Mouse (Mus musculus): ENCODE results near the gene Il1rl1. TPM values are rescaled to one million over a fixed set of nuclear protein-coding genes. Genes with fewer than 3 reads are reported as not detected.

The Il1rl1 gene
- polyA plus RNA-seq, 1 experiment from 2014 or later, result 0.11 TPM

DNA sequence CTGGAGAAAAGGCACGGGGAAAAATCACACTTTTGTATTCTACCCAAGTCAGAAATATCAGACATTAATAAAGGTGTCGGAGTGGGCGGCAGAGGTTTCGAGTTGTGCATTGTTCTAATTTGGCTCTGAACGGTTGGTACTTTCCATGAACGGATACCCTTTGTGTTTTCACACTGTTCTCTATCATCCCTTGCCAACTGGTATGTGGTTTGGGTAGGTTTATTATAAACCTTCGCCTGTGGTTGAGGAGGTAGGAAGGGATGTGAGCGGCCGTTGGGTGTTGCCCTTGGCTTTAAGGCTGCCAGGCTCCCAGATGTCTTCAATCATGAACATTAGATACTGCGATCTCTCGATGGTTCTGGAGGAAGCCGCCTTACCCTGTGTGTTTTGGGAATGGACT lies 40.5 kb downstream of the Il1rl1 start:
- Histone ChIP-seq H3K4me1 (replicated peaks; ENCODE audit: control insufficient read depth, insufficient read depth, low read length) (no peaks in the 10 kb centered on the region), H3K4me3 (replicated peaks; ENCODE audit: low read length) (no peak overlapping the region), H3K9me3 (ENCODE audit: control insufficient read depth, low read length) (no peaks in the 10 kb centered on the region), H3K36me3 (replicated peaks; ENCODE audit: control insufficient read depth, insufficient read depth) (no peaks in the 10 kb centered on the region), H3K4me2 (replicated peaks) (no peak overlapping the region), H3K27ac (no peak overlapping the region), H3K9ac (no peak overlapping the region), H3K27me3 (ENCODE audit: control insufficient read depth, insufficient read depth, low read length) (no peaks in the 10 kb centered on the region)
- DNase-seq (ENCODE audit: low spot score), result no peak
- 92% methylated on average over 12 of the region's 12 CpGs for WGBS
- no peak for ATAC-seq (ENCODE audit: low FRiP score)

DNA sequence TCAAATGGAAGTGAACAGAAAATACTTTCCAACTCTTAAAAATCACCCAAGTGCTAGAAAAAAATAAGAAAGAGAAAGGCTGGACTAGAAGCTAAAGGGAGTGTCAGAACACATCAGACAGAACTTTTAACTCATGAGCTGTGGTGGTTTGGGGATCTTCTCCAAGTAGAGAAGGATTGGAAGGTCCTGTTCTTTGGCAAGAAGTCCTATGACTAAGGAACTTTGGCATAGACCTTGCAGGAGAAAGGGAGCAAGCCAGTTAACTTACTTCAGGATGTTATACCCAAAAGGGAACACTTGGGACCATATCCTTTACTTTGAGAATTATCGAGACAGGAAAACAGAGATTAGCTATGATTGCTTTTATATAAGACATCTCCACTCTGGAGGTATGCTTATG lies 43.0 kb downstream of the Il1rl1 start:
- H3K4me3 ChIP-seq (replicated peaks; ENCODE audit: low read length), result no peak overlapping the region
- no peaks in the 10 kb centered on the region for H3K9me3 ChIP-seq (ENCODE audit: control insufficient read depth, low read length)
- 89% methylated on average over 1 of the region's 1 CpGs for WGBS
- H3K9ac ChIP-seq, result no peak overlapping the region
- H3K27me3 ChIP-seq (ENCODE audit: control insufficient read depth, insufficient read depth, low read length), result no peaks in the 10 kb centered on the region
- no peaks in the 10 kb centered on the region for H3K4me1 ChIP-seq (replicated peaks; ENCODE audit: control insufficient read depth, insufficient read depth, low read length)
- no peak overlapping the region for H3K4me2 ChIP-seq (replicated peaks)
- no peak overlapping the region for H3K27ac ChIP-seq
- H3K36me3 ChIP-seq (replicated peaks; ENCODE audit: control insufficient read depth, insufficient read depth), result no peaks in the 10 kb centered on the region
- ATAC-seq (ENCODE audit: low FRiP score) (no peak), DNase-seq (ENCODE audit: low spot score) (no peak)

GRCm38 (mm10) chr1:40473640-40474039 lies 44.3 kb downstream of the Il1rl1 start:
- H3K36me3 ChIP-seq (replicated peaks; ENCODE audit: control insufficient read depth, insufficient read depth), result no peaks in the 10 kb centered on the region
- H3K4me3 ChIP-seq (replicated peaks; ENCODE audit: low read length), result no peak overlapping the region
- H3K4me1 ChIP-seq (replicated peaks; ENCODE audit: control insufficient read depth, insufficient read depth, low read length), result no peaks in the 10 kb centered on the region
- DNase-seq (ENCODE audit: low spot score) (no peak), ATAC-seq (ENCODE audit: low FRiP score) (no peak)
- no peaks in the 10 kb centered on the region for H3K27me3 ChIP-seq (ENCODE audit: control insufficient read depth, insufficient read depth, low read length)
- no peaks in the 10 kb centered on the region for H3K9me3 ChIP-seq (ENCODE audit: control insufficient read depth, low read length)
- H3K4me2 ChIP-seq (replicated peaks), result no peak overlapping the region
- no peak overlapping the region for H3K9ac ChIP-seq
- 88% methylated on average over 4 of the region's 4 CpGs for WGBS
- H3K27ac ChIP-seq, result no peak overlapping the region

- H3K4me1 ChIP-seq (replicated peaks; ENCODE audit: control insufficient read depth, insufficient read depth, low read length), result no peaks in the 10 kb centered on the region
- H3K27me3 ChIP-seq (ENCODE audit: control insufficient read depth, insufficient read depth, low read length), result no peaks in the 10 kb centered on the region
- H3K36me3 ChIP-seq (replicated peaks; ENCODE audit: control insufficient read depth, insufficient read depth), result no peaks in the 10 kb centered on the region
- no peak for ATAC-seq (ENCODE audit: low FRiP score)
- H3K4me2 ChIP-seq (replicated peaks), result no peak overlapping the region
- WGBS, result 93% methylated on average over 5 of the region's 5 CpGs
- H3K9ac ChIP-seq, result no peak overlapping the region
- no peaks in the 10 kb centered on the region for H3K9me3 ChIP-seq (ENCODE audit: control insufficient read depth, low read length)
- no peak overlapping the region for H3K4me3 ChIP-seq (replicated peaks; ENCODE audit: low read length)
- H3K27ac ChIP-seq, result no peak overlapping the region
- no peak for DNase-seq (ENCODE audit: low spot score)
Measured at GRCm38 (mm10) chr1:40474336-40474735, 45.0 kb downstream of the Il1rl1 start.

- H3K9me3 ChIP-seq (ENCODE audit: control insufficient read depth, low read length), result no peaks in the 10 kb centered on the region
- H3K4me3 ChIP-seq (replicated peaks; ENCODE audit: low read length), result no peak overlapping the region
- no peak overlapping the region for H3K4me2 ChIP-seq (replicated peaks)
- no peaks in the 10 kb centered on the region for H3K36me3 ChIP-seq (replicated peaks; ENCODE audit: control insufficient read depth, insufficient read depth)
- WGBS, result 73% methylated on average over 3 of the region's 3 CpGs
- DNase-seq (ENCODE audit: low spot score) (no peak), ATAC-seq (ENCODE audit: low FRiP score) (no peak)
- H3K4me1 ChIP-seq (replicated peaks; ENCODE audit: control insufficient read depth, insufficient read depth, low read length), result no peaks in the 10 kb centered on the region
- no peak overlapping the region for H3K9ac ChIP-seq
- no peaks in the 10 kb centered on the region for H3K27me3 ChIP-seq (ENCODE audit: control insufficient read depth, insufficient read depth, low read length)
- H3K27ac ChIP-seq, result no peak overlapping the region
Measured at GRCm38 (mm10) chr1:40475697-40476096, 46.3 kb downstream of the Il1rl1 start.

- DNase-seq (ENCODE audit: low spot score) (no peak), ATAC-seq (ENCODE audit: low FRiP score) (no peak)
- Histone ChIP-seq H3K4me1 (replicated peaks; ENCODE audit: control insufficient read depth, insufficient read depth, low read length) (no peaks in the 10 kb centered on the region), H3K9ac (no peak overlapping the region), H3K9me3 (ENCODE audit: control insufficient read depth, low read length) (no peaks in the 10 kb centered on the region), H3K27ac (no peak overlapping the region), H3K4me2 (replicated peaks) (no peak overlapping the region), H3K4me3 (replicated peaks; ENCODE audit: low read length) (no peak overlapping the region), H3K27me3 (ENCODE audit: control insufficient read depth, insufficient read depth, low read length) (no peaks in the 10 kb centered on the region), H3K36me3 (replicated peaks; ENCODE audit: control insufficient read depth, insufficient read depth) (no peaks in the 10 kb centered on the region)
- 71% methylated on average over 4 of the region's 4 CpGs for WGBS
Measured at GRCm38 (mm10) chr1:40476756-40477155, 47.4 kb downstream of the Il1rl1 start.

DNA sequence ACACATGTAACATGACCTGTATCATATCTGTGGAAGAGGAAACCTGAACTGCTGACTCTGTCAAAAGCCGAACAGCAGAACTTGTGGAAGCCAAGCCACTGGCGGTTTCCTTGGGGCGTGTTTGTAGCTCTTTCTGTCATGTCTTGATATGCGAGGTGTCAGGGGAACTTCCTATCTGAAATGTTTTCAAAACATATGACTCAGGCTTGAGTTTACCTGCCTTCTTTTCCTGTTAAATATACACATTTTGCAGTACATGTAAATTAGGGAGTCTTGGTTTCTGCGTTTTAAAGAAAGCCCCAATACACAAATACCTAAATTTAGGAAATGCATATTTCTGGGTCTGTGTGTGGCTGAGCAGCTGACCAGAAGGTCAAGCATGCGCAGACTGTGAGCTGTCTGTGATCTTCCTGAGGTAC lies 50.1 kb downstream of the Il1rl1 start:
- DNase-seq (ENCODE audit: low spot score) (no peak), ATAC-seq (ENCODE audit: low FRiP score) (no peak)
- 87% methylated on average over 6 of the region's 6 CpGs for WGBS
- no peak overlapping the region for H3K4me2 ChIP-seq (replicated peaks)
- no peaks in the 10 kb centered on the region for H3K9me3 ChIP-seq (ENCODE audit: control insufficient read depth, low read length)
- no peak overlapping the region for H3K27ac ChIP-seq
- no peaks in the 10 kb centered on the region for H3K4me1 ChIP-seq (replicated peaks; ENCODE audit: control insufficient read depth, insufficient read depth, low read length)
- H3K36me3 ChIP-seq (replicated peaks; ENCODE audit: control insufficient read depth, insufficient read depth), result no peaks in the 10 kb centered on the region
- H3K27me3 ChIP-seq (ENCODE audit: control insufficient read depth, insufficient read depth, low read length), result no peaks in the 10 kb centered on the region
- no peak overlapping the region for H3K4me3 ChIP-seq (replicated peaks; ENCODE audit: low read length)
- H3K9ac ChIP-seq, result no peak overlapping the region

- WGBS, result 92% methylated on average over 4 of the region's 4 CpGs
Measured at GRCm38 (mm10) chr1:40494594-40494993, 65.2 kb downstream of the Il1rl1 start.

GRCm38 (mm10) chr1:40499708-40500107 lies 70.3 kb downstream of the Il1rl1 start:
- ATAC-seq (ENCODE audit: low FRiP score), result no peak

More at GRCm38 (mm10) chr1:40494594-40494993, 65.2 kb downstream of the Il1rl1 start:
- Histone ChIP-seq H3K9ac (no peak overlapping the region), H3K4me2 (replicated peaks) (no peak overlapping the region), H3K4me1 (replicated peaks; ENCODE audit: control insufficient read depth, insufficient read depth, low read length) (no peaks in the 10 kb centered on the region), H3K27me3 (ENCODE audit: control insufficient read depth, insufficient read depth, low read length) (no peaks in the 10 kb centered on the region), H3K36me3 (replicated peaks; ENCODE audit: control insufficient read depth, insufficient read depth) (no peaks in the 10 kb centered on the region), H3K27ac (no peak overlapping the region), H3K4me3 (replicated peaks; ENCODE audit: low read length) (no peak overlapping the region), H3K9me3 (ENCODE audit: control insufficient read depth, low read length) (no peaks in the 10 kb centered on the region)
- DNase-seq (ENCODE audit: low spot score), result no peak
- no peak for ATAC-seq (ENCODE audit: low FRiP score)

GRCm38 (mm10) chr1:40501126-40501525 lies 71.8 kb downstream of the Il1rl1 start:
- Histone ChIP-seq H3K9ac (no peak overlapping the region), H3K4me1 (replicated peaks; ENCODE audit: control insufficient read depth, insufficient read depth, low read length) (no peaks in the 10 kb centered on the region), H3K9me3 (ENCODE audit: control insufficient read depth, low read length) (no peaks in the 10 kb centered on the region), H3K27me3 (ENCODE audit: control insufficient read depth, insufficient read depth, low read length) (no peaks in the 10 kb centered on the region), H3K27ac (no peak overlapping the region), H3K4me3 (replicated peaks; ENCODE audit: low read length) (no peak overlapping the region), H3K4me2 (replicated peaks) (no peak overlapping the region), H3K36me3 (replicated peaks; ENCODE audit: control insufficient read depth, insufficient read depth) (no peaks in the 10 kb centered on the region)
- ATAC-seq (ENCODE audit: low FRiP score) (no peak), DNase-seq (ENCODE audit: low spot score) (no peak)
- 89% methylated on average over 4 of the region's 4 CpGs for WGBS

More at GRCm38 (mm10) chr1:40499708-40500107, 70.3 kb downstream of the Il1rl1 start:
- WGBS, result 95% methylated on average over 1 of the region's 1 CpGs
- DNase-seq (ENCODE audit: low spot score), result no peak
- H3K36me3 ChIP-seq (replicated peaks; ENCODE audit: control insufficient read depth, insufficient read depth), result no peaks in the 10 kb centered on the region
- H3K9me3 ChIP-seq (ENCODE audit: control insufficient read depth, low read length), result no peaks in the 10 kb centered on the region
- H3K9ac ChIP-seq, result no peak overlapping the region
- H3K4me3 ChIP-seq (replicated peaks; ENCODE audit: low read length), result no peak overlapping the region
- no peaks in the 10 kb centered on the region for H3K4me1 ChIP-seq (replicated peaks; ENCODE audit: control insufficient read depth, insufficient read depth, low read length)
- no peak overlapping the region for H3K27ac ChIP-seq
- H3K4me2 ChIP-seq (replicated peaks), result no peak overlapping the region
- H3K27me3 ChIP-seq (ENCODE audit: control insufficient read depth, insufficient read depth, low read length), result no peaks in the 10 kb centered on the region
